ENCODE assay signal across 12 mouse cellular contexts in the genomic region with DNA sequence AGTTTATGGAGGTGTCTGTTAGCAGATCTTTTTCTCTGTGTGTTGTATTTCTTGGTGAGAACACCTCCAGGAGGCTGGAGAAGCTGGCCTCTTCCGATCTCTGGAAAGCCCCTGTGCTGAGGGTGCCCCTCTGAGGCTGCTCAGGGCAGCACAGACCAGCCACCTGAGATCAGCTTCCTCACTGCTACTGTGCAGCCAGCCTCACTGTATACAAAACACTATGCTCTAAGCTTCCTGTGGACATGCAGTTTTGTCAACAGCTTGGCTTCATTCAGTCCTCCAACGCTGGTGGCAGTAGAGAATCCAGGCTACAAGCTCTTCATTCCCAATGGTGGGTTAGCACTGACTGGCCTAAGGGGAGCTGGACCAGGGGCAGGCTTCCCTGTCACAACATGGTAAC.
"Had no signal": no experiment of that assay in that cellular context is flagged by ENCODE, and none has a peak within 500 bp of the region (broad histone marks: within the 10 kb centered on the region; RNA-seq: fewer than 3 reads in every experiment).

No protein-coding gene starts in this region.

- H3K4me2 ChIP-seq: limb, embryonic 13.5 days; liver, embryonic 15.5 days; midbrain, embryonic 12.5 days; neural tube, embryonic 13.5 days had no signal

- H3K4me1 ChIP-seq: liver, embryonic 15.5 days; midbrain, embryonic 12.5 days; neural tube, embryonic 13.5 days had no signal

- H3K4me3 ChIP-seq: limb, embryonic 13.5 days; liver, embryonic 15.5 days; midbrain, embryonic 12.5 days; neural tube, embryonic 13.5 days had no signal

- H3K36me3 ChIP-seq: limb, embryonic 13.5 days; liver, embryonic 15.5 days; midbrain, embryonic 12.5 days; neural tube, embryonic 13.5 days had no signal

- DNase-seq: kidney, adult 11 months; kidney, adult 9 months; kidney, postnatal 10 days; left cerebral cortex, postnatal 4 days; lung, adult 2 months; right cerebral cortex, postnatal 14 days; thymus, postnatal 36 days had no signal

- H3K27ac ChIP-seq: limb, embryonic 13.5 days; liver, embryonic 15.5 days; midbrain, embryonic 12.5 days; neural tube, embryonic 13.5 days had no signal

- H3K27me3 ChIP-seq: liver, embryonic 15.5 days; midbrain, embryonic 12.5 days; neural tube, embryonic 13.5 days had no signal

- ATAC-seq: midbrain, embryonic 16.5 days had no signal

- H3K9me3 ChIP-seq: limb, embryonic 13.5 days; liver, embryonic 15.5 days; midbrain, embryonic 12.5 days; neural tube, embryonic 13.5 days had no signal

- H3K9ac ChIP-seq: limb, embryonic 13.5 days; liver, embryonic 15.5 days; midbrain, embryonic 12.5 days; neural tube, embryonic 13.5 days had no signal
